Mouse (Mus musculus) bone marrow, adult 2 months (tissue): ENCODE measurements at regions not wholly inside any gene's neighbourhood (a gene's known extent, or its start where the extent isn't known, plus 50 kb on each side); places are given as distances from the start of the nearest gene placed in this dataset.

Experiments
- CTCF ChIP-seq: fragments of 200-500 bp; IDR thresholded peaks from 2 replicates; pipeline ENCODE4 v1.5.1; 2011; ENCODE audit warnings: low read length, control low read depth; ENCODE audit not compliant: control insufficient read depth, insufficient read depth
- POLR2A ChIP-seq: fragments of 200-500 bp; IDR thresholded peaks from 2 replicates; pipeline ENCODE4 v1.6.1; 2011; ENCODE audit warnings: low read depth, mild to moderate bottlenecking, control low read depth, low read length, borderline replicate concordance; ENCODE audit not compliant: control insufficient read depth

- TF ChIP-seq CTCF: no peak
- TF ChIP-seq POLR2A: no peak
Measured at GRCm38 (mm10) chr13:37176526-37176925, 126.5 kb upstream of the F13a1 start.
